Mouse (Mus musculus) gastrocnemius, postnatal 14 days (tissue): Measurements from ENCODE around the gene Vat1. TPM values are rescaled to one million over a fixed set of nuclear protein-coding genes. Genes with fewer than 3 reads are reported as not detected.
"Not testable (repeated sequence)": the region's sequence is repeated elsewhere in the genome, so short reads cannot be mapped to it uniquely, and the experiment has no call there.

Experiments used
- DNase-seq: peaks from one replicate; pipeline ENCODE4 v3.0.0; 2021; ENCODE audit warnings: mixed read lengths
- intact Hi-C: fragments of 180-260 bp; cut with DNase I; formaldehyde crosslinking; loops from one replicate; pipeline ENCODE4 v1.15.1; 2025; ENCODE audit warnings: low total_unique reads
- total RNA-seq, 2 experiments: library from RNA; stranded (reverse); gene quantifications; 2 replicates each; pipeline ENCODE4 v1.2.3; 2021

Vat1 gene
- total RNA-seq, 2 experiments from 2014 or later, result 27.1 to 33.6 TPM

- intact Hi-C loops, result no loop called here
- DNase-seq, result peak; percentile 75
Observed at GRCm38 (mm10) chr11:101448274-101448746, 17.7 kb downstream of the Vat1 start, which contains the start of gene Ifi35. TSS of gene Ifi35 (plus strand) at chr11:101448407.

- intact Hi-C loops, result no loop called here
- DNase-seq, result no peak
Observed at GRCm38 (mm10) chr11:101447786-101448185, 18.2 kb downstream of the Vat1 start.

DNA sequence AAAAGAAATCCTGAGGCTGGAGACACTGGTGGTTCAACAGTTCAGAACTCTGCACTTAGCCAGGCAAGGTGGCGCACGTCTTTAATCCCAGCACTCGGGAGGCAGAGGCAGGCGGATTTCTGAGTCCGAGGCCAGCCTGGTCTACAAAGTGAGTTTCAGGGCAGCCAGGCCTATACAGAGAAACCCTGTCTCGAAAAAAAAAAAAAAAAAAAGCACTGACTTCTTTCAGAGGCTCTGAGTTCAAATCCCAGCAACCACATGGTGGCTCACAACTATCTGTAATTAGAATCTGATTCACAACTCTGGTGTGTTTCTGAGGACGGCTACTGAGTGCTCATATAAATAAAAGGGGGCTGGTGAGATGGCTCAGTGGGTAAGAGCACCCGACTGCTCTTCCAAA, 19.2 kb downstream of the Vat1 start:
- DNase-seq, intact Hi-C loops: not testable (repeated sequence)

DNA sequence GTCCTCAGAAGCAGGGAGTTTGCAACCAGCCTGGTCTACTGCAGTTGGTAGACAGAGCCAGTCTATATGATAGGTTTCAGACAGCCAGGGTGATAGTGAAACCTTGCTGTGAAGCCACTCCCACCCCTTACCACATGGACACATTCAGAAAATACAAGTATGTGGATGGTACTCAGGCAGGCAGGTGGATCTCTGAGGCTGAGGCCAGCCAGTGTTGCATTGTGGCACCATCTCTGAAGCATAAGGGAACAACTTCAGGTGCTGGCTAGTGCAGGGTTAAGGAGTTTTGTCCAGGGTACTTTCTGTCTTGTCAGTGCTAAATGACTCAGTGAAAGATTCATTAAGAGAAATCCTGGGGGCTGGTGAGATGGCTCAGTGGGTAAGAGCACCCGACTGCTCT, 19.7 kb downstream of the Vat1 start:
- DNase-seq, result no peak
- intact Hi-C loops, result no loop called here

- intact Hi-C loops, result no loop called here
- no peak for DNase-seq
Observed at GRCm38 (mm10) chr11:101442760-101443159, 23.3 kb downstream of the Vat1 start.

DNA sequence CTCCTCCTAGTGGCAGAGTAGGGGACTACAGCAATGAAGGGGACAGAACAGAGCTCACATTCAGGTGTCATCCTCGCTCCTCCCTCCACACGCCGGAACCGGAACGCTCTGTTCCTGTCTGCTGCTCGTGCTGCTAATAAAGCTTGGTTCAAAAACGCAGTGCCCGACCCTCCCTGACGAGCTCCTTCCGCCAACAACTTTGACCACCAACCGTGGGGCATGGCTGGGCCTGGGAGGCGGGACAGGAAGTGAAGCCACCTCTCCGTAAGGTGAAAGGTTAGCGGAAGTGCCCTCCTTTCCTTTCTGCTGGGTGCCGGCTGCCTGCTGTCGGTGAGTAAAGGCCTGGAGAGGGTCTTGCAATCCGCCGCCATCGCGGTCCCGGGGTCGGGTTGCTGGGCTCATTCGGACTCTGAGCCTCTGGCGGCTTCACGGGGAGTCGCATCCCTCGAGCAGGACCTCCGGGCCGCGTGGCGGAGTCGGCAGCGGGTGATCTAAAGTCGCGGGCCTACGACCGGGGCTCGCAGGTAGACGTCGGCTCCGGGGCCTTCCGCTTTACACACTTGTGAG, 23.8 kb downstream of the Vat1 start, which contains the start of gene Rpl27:
Gene Rpl27 (plus strand): TSS at position 172 of the 567 bp plus-strand sequence.
- peak; percentile 97 for DNase-seq
- intact Hi-C loops, result no loop called here

GRCm38 (mm10) chr11:101441450-101442126, 24.4 kb downstream of the Vat1 start:
- intact Hi-C loops, DNase-seq: not testable (repeated sequence)

DNA sequence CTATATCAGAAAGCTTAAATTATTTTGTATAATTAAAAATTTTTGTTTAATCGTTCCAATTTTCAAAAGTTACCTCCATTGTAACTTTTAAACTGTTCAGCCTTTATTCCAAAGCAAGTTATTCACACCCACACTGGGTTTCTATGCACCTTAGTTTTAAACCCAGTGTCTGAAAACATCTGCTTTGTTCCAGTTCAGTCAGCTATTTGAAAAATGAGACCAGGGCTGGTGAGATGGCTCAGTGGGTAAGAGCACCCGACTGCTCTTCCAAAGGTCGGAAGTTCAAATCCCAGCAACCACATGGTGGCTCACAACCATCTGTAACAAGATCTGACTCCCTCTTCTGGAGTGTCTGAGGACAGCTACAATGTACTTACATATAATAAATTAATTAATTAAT, 28.0 kb downstream of the Vat1 start:
- DNase-seq, intact Hi-C loops: not testable (repeated sequence)

DNA sequence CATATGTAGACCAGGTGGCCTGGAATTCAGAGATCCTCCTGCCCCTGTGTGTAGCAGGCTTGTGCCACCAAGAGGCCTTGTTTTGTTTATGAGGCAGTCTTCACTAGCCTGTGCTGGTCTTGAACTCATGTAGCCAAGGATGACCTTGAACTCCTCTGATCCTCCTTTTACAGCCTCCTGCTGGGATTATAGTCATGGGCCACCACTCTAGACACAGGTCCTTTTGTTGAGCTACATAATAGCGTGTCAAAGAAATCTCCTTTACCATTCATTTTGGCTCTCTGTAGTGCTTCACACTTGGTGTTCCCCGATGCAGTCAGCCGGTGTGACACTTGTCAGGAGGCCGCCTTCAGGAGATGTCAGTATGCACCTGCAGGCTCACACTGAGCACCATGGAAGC, 29.1 kb downstream of the Vat1 start:
- DNase-seq, result no peak
- intact Hi-C loops, result no loop called here

GRCm38 (mm10) chr11:101435831-101436230, 30.2 kb downstream of the Vat1 start:
- intact Hi-C loops, result no loop called here
- no peak for DNase-seq

DNA sequence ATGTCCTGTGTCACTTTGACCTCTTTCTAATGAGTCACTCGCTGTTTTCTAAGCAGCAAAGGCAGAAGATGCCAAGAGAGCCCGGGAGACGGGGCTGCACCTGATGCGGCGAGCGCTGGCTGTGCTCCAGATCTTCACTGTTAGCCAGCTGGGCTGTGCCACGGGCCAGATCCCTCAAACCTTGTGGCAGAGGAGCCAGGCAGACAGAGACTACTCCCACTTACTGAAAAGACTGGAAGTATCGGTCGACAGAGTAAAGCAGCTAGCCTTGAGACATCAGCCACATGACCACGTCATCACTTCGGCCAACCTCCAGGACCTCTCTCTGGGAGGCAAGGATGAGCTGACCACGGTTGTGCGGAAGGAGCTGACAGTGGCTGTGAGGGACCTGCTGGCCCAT, 32.6 kb downstream of the Vat1 start:
- intact Hi-C loops, result no loop called here
- no peak for DNase-seq

- intact Hi-C loops, result no loop called here
- DNase-seq, result no peak
Observed at GRCm38 (mm10) chr11:101431327-101431726, 34.7 kb downstream of the Vat1 start.

- intact Hi-C loops, result no loop called here
- no peak for DNase-seq
Observed at GRCm38 (mm10) chr11:101426165-101426564, 39.9 kb downstream of the Vat1 start.

GRCm38 (mm10) chr11:101424925-101425813, 40.9 kb downstream of the Vat1 start, which contains the start of the genes Rundc1 and Ptges3l:
TSS of gene Rundc1 (plus strand) at chr11:101425085.
TSS of gene Ptges3l (minus strand) at chr11:101425333.
- intact Hi-C loops, result no loop called here
- peak; percentile 99 for DNase-seq

DNA sequence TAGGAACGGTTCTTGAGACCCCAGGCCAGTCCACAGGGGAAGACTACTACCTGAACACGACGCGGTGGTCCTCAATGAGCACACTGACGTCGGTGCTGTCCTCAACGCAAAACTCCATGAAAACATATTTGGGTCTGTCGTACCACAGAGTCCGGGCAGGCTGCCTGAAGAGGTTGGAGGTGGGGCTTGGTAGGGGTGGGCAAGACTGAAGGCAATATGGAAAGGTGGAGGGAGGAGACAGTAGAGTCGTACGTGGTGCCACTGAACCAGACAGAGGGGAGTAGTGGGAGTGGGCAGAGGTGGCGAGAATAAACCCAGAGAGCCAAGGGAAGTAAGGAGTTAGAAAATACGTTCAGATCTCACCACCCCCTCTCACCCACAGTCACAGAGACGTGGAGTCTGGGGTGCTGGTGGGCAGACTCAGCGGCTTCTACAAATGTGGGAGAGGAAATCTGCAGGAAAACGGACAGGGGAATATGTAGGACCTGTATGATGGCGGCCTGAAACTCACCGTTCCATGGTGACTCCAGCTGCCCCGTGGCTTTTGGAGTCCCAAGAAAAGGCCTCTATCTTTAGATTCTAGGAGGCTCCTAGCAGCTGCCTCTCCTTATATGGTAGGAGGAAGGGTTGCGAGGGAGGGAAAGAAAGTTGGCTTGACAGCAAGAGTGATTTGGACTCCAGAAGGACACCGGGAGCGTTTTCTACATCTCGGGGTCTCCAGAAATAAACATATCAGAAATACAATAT, 41.8 kb downstream of the Vat1 start, which contains the start of gene Gm27029:
Gene Gm27029 (minus strand): TSS at position 692 of the 747 bp plus-strand sequence.
- intact Hi-C loops, result no loop called here
- peak; percentile 19 for DNase-seq

- DNase-seq, result no peak
- intact Hi-C loops, result no loop called here
Observed at GRCm38 (mm10) chr11:101420148-101420547, 45.9 kb downstream of the Vat1 start.

DNA sequence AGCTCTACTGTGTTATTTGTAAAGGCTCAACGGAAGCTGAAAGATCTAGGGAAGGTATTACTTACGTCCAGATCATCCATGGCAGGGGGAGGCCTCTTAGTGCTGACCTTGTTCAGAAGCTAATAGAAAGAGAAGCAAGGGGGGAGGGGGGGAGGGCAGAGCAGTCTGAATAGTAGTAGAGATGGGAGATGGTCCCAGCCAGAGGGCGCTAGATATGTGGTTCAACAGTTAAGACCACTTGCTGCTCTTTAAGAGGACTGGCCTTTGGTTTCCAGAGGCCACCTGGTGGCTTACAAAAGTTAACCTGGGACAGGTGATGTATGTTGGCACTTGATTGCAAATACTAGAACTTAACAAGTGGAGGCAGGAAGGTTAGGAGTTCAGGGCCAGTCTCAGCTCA, 46.4 kb downstream of the Vat1 start:
- intact Hi-C loops, result no loop called here
- DNase-seq, result no peak

GRCm38 (mm10) chr11:101418991-101419390, 47.0 kb downstream of the Vat1 start:
- intact Hi-C loops, result no loop called here
- DNase-seq, result no peak
